ENCODE assay signal across 9 mouse cellular contexts in genomic region chr11:118584826-118585225, GRCm38 (mm10).
A peak's percentile ranks its signal among the peaks of the same experiment; 100 is the strongest.
DNase-seq lines count a peak whose midpoint lies in the region; ATAC-seq and TF ChIP-seq lines count a peak whose summit lies in the region.
"Had no signal": no experiment of that assay in that cellular context is flagged by ENCODE, and none has a peak within 500 bp of the region (broad histone marks: within the 10 kb centered on the region; RNA-seq: fewer than 3 reads in every experiment).

No protein-coding gene starts in this region.

- H3K9me3 ChIP-seq in heart, embryonic 12.5 days (replicated peaks) = no peaks in the 10 kb centered on the region
- no peaks in the 10 kb centered on the region for H3K9me3 ChIP-seq in hindbrain, postnatal 0 days (ENCODE audit: low read length)
- H3K9me3 ChIP-seq: limb, embryonic 15.5 days had no signal

- H3K4me2 ChIP-seq in heart, embryonic 12.5 days = no peak overlapping the region
- H3K4me2 ChIP-seq in hindbrain, postnatal 0 days (ENCODE audit: low read depth, low read length) = no peak overlapping the region
- H3K4me2 ChIP-seq: limb, embryonic 15.5 days had no signal

- peak; percentile 34 for DNase-seq in heart, adult 8-10 months (ENCODE audit: low spot score)
- peak; percentile 92 for DNase-seq in ES-CJ7 (ENCODE audit: low read depth, low spot score)
- DNase-seq in embryo, embryonic 10 days (ENCODE audit: low spot score) = peak; percentile 97
- peak; percentile 82 for DNase-seq in hindbrain, postnatal 0 days (ENCODE audit: low spot score)
- peak; percentile 66 for DNase-seq in lung, postnatal 25 days (ENCODE audit: low spot score)
- DNase-seq in thymus, postnatal 10 days (ENCODE audit: low spot score in 2 of 2) = peak; percentile 52 to 85
- no peak for DNase-seq in cerebellum, adult 8-10 months

- H3K36me3 ChIP-seq in heart, embryonic 12.5 days = no peaks in the 10 kb centered on the region
- no peaks in the 10 kb centered on the region for H3K36me3 ChIP-seq in hindbrain, postnatal 0 days (ENCODE audit: insufficient read depth, low read length)
- H3K36me3 ChIP-seq: limb, embryonic 15.5 days had no signal

- H3K9ac ChIP-seq in heart, embryonic 12.5 days = no peak overlapping the region
- H3K9ac ChIP-seq in hindbrain, postnatal 0 days (replicated peaks; ENCODE audit: low read length) = no peak overlapping the region
- H3K9ac ChIP-seq: limb, embryonic 15.5 days had no signal

- no peak for TF ChIP-seq CTCF in hindbrain, postnatal 0 days (IDR thresholded peaks at IDR 0.05; ENCODE audit: low read depth)

- no peak overlapping the region for H3K27ac ChIP-seq in heart, embryonic 12.5 days (ENCODE audit: poor library complexity, severe bottlenecking)
- no peak overlapping the region for H3K27ac ChIP-seq in hindbrain, postnatal 0 days
- H3K27ac ChIP-seq: limb, embryonic 15.5 days had no signal

- 7% methylated on average over 15 of the region's 15 CpGs for WGBS in heart, embryonic 12.5 days
- 15% methylated on average over 15 of the region's 15 CpGs for WGBS in hindbrain, postnatal 0 days

- no peak for ATAC-seq in heart, embryonic 12.5 days (ENCODE audit: insufficient number of reproducible peaks, low FRiP score)
- no peak for ATAC-seq in hindbrain, postnatal 0 days

- H3K4me1 ChIP-seq in heart, embryonic 12.5 days (replicated peaks) = no peaks in the 10 kb centered on the region
- peaks cover 5% of the 10 kb centered on the region; the same call in 1 of the 2 replicates for H3K4me1 ChIP-seq in hindbrain, postnatal 0 days (ENCODE audit: insufficient read depth, low read length)
- H3K4me1 ChIP-seq: limb, embryonic 15.5 days had no signal

- peaks cover 12% of the 10 kb centered on the region for H3K27me3 ChIP-seq in heart, embryonic 12.5 days (replicated peaks)
- H3K27me3 ChIP-seq in hindbrain, postnatal 0 days (ENCODE audit: insufficient read depth, low read length) = no peaks in the 10 kb centered on the region
- H3K27me3 ChIP-seq: limb, embryonic 15.5 days had no signal

- H3K4me3 ChIP-seq in heart, embryonic 12.5 days = no peak overlapping the region
- H3K4me3 ChIP-seq in hindbrain, postnatal 0 days (ENCODE audit: low read length) = no peak overlapping the region
- H3K4me3 ChIP-seq: limb, embryonic 15.5 days had no signal
